Mouse (Mus musculus): Measurements from ENCODE around the gene Gpatch3.

DNA sequence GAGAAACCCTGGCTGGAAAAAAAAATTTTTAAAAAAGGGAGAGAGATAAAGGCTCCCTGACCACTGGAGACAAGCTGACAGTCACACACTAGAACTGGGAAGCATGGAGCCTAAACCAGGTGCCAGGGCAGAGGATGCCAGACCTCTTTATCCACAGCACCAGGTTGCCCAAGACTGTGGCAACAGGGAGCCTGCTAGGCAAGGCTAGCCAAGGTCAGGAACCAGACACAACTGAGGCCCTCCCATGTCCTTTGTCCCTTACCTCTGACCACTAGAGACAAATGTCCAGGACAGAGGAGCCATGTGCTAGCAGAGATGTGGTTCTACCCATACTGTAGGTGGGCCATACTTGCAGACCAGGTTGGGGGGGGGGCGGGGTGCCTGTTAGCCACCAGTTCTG lies 22.5 kb upstream of the Gpatch3 start:
- TF ChIP-seq CTCF (IDR thresholded peaks at IDR 0.05; ENCODE audit: low read depth) (no peak), EP300 (IDR thresholded peaks at IDR 0.05; ENCODE audit: low read depth) (no peak)
